Mouse (Mus musculus): Measurements from ENCODE around the gene Bcl7c. TPM values are rescaled to one million over a fixed set of nuclear protein-coding genes. Genes with fewer than 3 reads are reported as not detected.
A peak's percentile ranks its signal among the peaks of the same experiment; 100 is the strongest.

The Bcl7c gene
- polyA plus RNA-seq, 1 experiment = 94.7 TPM

- Histone ChIP-seq H3K36me3 (ENCODE audit: control insufficient read depth, insufficient read depth) (peaks cover 10% of the 10 kb centered on the region), H3K4me3 (no peak overlapping the region), H3ac (ENCODE audit: control insufficient read depth, insufficient read length) (no peak overlapping the region), H3K79me2 (ENCODE audit: control insufficient read depth, insufficient read depth) (no peaks in the 10 kb centered on the region), H3K4me2 (ENCODE audit: low read depth) (no peak overlapping the region), H3K27me3 (ENCODE audit: control insufficient read depth, insufficient read depth, insufficient read length) (no peaks in the 10 kb centered on the region)
- TF ChIP-seq MYOG (IDR thresholded peaks at IDR 0.05; ENCODE audit: control insufficient read depth in 1 of 3, insufficient read depth in 1 of 3, insufficient read length in 2 of 3, low read depth in 2 of 3) (no peak), SRF (IDR thresholded peaks at IDR 0.05; ENCODE audit: control insufficient read depth, insufficient read length, low read depth) (no peak), POLR2A (IDR thresholded peaks at IDR 0.05; ENCODE audit: insufficient read length, low read depth) (no peak), REST (IDR thresholded peaks at IDR 0.05; ENCODE audit: insufficient read depth, insufficient read length) (no peak), TCF3 (IDR thresholded peaks at IDR 0.05; ENCODE audit: insufficient read length, low read depth) (no peak), MAX (IDR thresholded peaks at IDR 0.05; ENCODE audit: low read depth) (no peak), POLR2AphosphoS2 (IDR thresholded peaks at IDR 0.05; ENCODE audit: insufficient read length, low read depth) (no peak), MYOD1 (IDR thresholded peaks at IDR 0.05; ENCODE audit: control insufficient read depth in 1 of 3, insufficient read length in 2 of 3, low read depth in 2 of 3) (no peak), E2F4 (IDR thresholded peaks at IDR 0.05; ENCODE audit: insufficient read depth) (no peak), TCF12 (IDR thresholded peaks at IDR 0.05; ENCODE audit: insufficient read depth, poor library complexity, severe bottlenecking) (no peak)
Observed at GRCm38 (mm10) chr7:127750131-127751127, 41.7 kb upstream of the Bcl7c start.

DNA sequence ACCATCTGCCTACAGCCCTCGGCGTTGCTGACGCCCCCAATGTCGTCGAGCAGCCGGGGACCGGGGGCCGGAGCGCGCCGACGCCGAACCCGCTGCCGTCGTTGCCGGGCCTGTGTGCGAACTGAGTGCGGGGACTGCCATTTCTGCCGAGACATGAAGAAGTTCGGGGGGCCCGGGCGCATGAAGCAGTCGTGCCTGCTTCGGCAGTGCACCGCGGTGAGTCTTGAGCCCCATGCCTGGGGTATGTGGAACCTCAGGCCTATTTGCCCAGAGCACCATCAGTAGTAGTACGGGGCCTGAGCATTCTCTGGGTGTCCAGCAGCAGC, 39.5 kb upstream of the Bcl7c start:
- Histone ChIP-seq H3K27me3 (ENCODE audit: control insufficient read depth, insufficient read depth, insufficient read length) (no peaks in the 10 kb centered on the region), H3K79me2 (ENCODE audit: control insufficient read depth, insufficient read depth) (no peaks in the 10 kb centered on the region), H3K4me3 (no peak overlapping the region), H3K36me3 (ENCODE audit: control insufficient read depth, insufficient read depth) (peaks cover 10% of the 10 kb centered on the region), H3K4me2 (ENCODE audit: low read depth) (no peak overlapping the region), H3ac (ENCODE audit: control insufficient read depth, insufficient read length) (no peak overlapping the region)
- no peak for TF ChIP-seq TCF12 (IDR thresholded peaks at IDR 0.05; ENCODE audit: insufficient read depth, poor library complexity, severe bottlenecking)
- no peak for TF ChIP-seq MAX (IDR thresholded peaks at IDR 0.05; ENCODE audit: low read depth)
- no peak for TF ChIP-seq REST (IDR thresholded peaks at IDR 0.05; ENCODE audit: insufficient read depth, insufficient read length)
- no peak for TF ChIP-seq MYOG (IDR thresholded peaks at IDR 0.05; ENCODE audit: control insufficient read depth in 1 of 3, insufficient read depth in 1 of 3, insufficient read length in 2 of 3, low read depth in 2 of 3)
- TF ChIP-seq MYOD1 (IDR thresholded peaks at IDR 0.05; ENCODE audit: control insufficient read depth in 1 of 3, insufficient read length in 2 of 3, low read depth in 2 of 3) = no peak
- no peak for TF ChIP-seq USF1 (IDR thresholded peaks at IDR 0.05; ENCODE audit: low read depth)
- no peak for TF ChIP-seq TCF3 (IDR thresholded peaks at IDR 0.05; ENCODE audit: insufficient read length, low read depth)
- TF ChIP-seq CEBPB (IDR thresholded peaks at IDR 0.05; ENCODE audit: insufficient read depth, poor library complexity, severe bottlenecking) = no peak
- TF ChIP-seq POLR2A (IDR thresholded peaks at IDR 0.05; ENCODE audit: insufficient read length, low read depth) = no peak
- no peak for TF ChIP-seq POLR2AphosphoS2 (IDR thresholded peaks at IDR 0.05; ENCODE audit: insufficient read length, low read depth)
- no peak for TF ChIP-seq E2F4 (IDR thresholded peaks at IDR 0.05; ENCODE audit: insufficient read depth)
- no peak for TF ChIP-seq SRF (IDR thresholded peaks at IDR 0.05; ENCODE audit: control insufficient read depth, insufficient read length, low read depth)

GRCm38 (mm10) chr7:127747559-127748234, 39.0 kb upstream of the Bcl7c start:
- Histone ChIP-seq H3K36me3 (ENCODE audit: control insufficient read depth, insufficient read depth) (peaks cover 9% of the 10 kb centered on the region), H3K79me2 (ENCODE audit: control insufficient read depth, insufficient read depth) (no peaks in the 10 kb centered on the region), H3ac (ENCODE audit: control insufficient read depth, insufficient read length) (peak overlapping the region; percentile 21), H3K4me3 (peak overlapping the region; percentile 47), H3K27me3 (ENCODE audit: control insufficient read depth, insufficient read depth, insufficient read length) (no peaks in the 10 kb centered on the region), H3K4me2 (ENCODE audit: low read depth) (peak overlapping the region; percentile 61)
- TF ChIP-seq SRF (IDR thresholded peaks at IDR 0.05; ENCODE audit: control insufficient read depth, insufficient read length, low read depth) (no peak), TCF12 (IDR thresholded peaks at IDR 0.05; ENCODE audit: insufficient read depth, poor library complexity, severe bottlenecking) (no peak), POLR2A (IDR thresholded peaks at IDR 0.05; ENCODE audit: insufficient read length, low read depth) (no peak), MAX (IDR thresholded peaks at IDR 0.05; ENCODE audit: low read depth) (no peak), MYOD1 (IDR thresholded peaks at IDR 0.05; ENCODE audit: control insufficient read depth in 1 of 3, insufficient read length in 2 of 3, low read depth in 2 of 3) (no peak), POLR2AphosphoS2 (IDR thresholded peaks at IDR 0.05; ENCODE audit: insufficient read length, low read depth) (no peak), CEBPB (IDR thresholded peaks at IDR 0.05; ENCODE audit: insufficient read depth, poor library complexity, severe bottlenecking) (no peak), TCF3 (IDR thresholded peaks at IDR 0.05; ENCODE audit: insufficient read length, low read depth) (no peak), MYOG (IDR thresholded peaks at IDR 0.05; ENCODE audit: control insufficient read depth in 1 of 3, insufficient read depth in 1 of 3, insufficient read length in 2 of 3, low read depth in 2 of 3) (no peak), USF1 (IDR thresholded peaks at IDR 0.05; ENCODE audit: low read depth) (no peak), E2F4 (IDR thresholded peaks at IDR 0.05; ENCODE audit: insufficient read depth) (no peak), REST (IDR thresholded peaks at IDR 0.05; ENCODE audit: insufficient read depth, insufficient read length) (no peak)

Measured in myocyte (in vitro differentiated cells).